Mouse (Mus musculus): Measurements from ENCODE around the gene Sccpdh. TPM values are rescaled to one million over a fixed set of nuclear protein-coding genes. Genes with fewer than 3 reads are reported as not detected.
A peak's percentile ranks its signal among the peaks of the same experiment; 100 is the strongest.
"Not testable (repeated sequence)": the region's sequence is repeated elsewhere in the genome, so short reads cannot be mapped to it uniquely, and the experiment has no call there.

Gene Sccpdh
- 10 to 100 TPM; 38.0 to 39.6 TPM for total RNA-seq (2021)
- long read RNA-seq, experiment 1, transcript Sccpdh-201 (12 exons, 1,948 nt) = major isoform, 51 of 53 reads
- long read RNA-seq, experiment 1, partial matches to known transcripts = 0 of 53 reads
- long read RNA-seq, experiment 1, other reads (novel, unspliced or antisense) = 2 of 53 reads
- long read RNA-seq, experiment 2, transcript Sccpdh-201 (12 exons, 1,948 nt) = major isoform, 88 of 99 reads
- long read RNA-seq, experiment 2, partial matches to known transcripts = 6 of 99 reads
- long read RNA-seq, experiment 2, other reads (novel, unspliced or antisense) = 4 of 99 reads

- DNase-seq (ENCODE audit: low spot score in 2 of 2) = peak; percentile 70 to 73
Observed at GRCm38 (mm10) chr1:179668013-179668805, at the start of gene Sccpdh. Gene Sccpdh (plus strand): TSS chr1:179668210.

GRCm38 (mm10) chr1:179622665-179623064 is 45.3 kb upstream of the Sccpdh start:
- DNase-seq (ENCODE audit: low spot score in 2 of 2) = no peak

GRCm38 (mm10) chr1:179623657-179624056 is 44.4 kb upstream of the Sccpdh start:
- DNase-seq (ENCODE audit: low spot score in 2 of 2) = no peak

- no peak for DNase-seq (ENCODE audit: low spot score in 2 of 2)
Observed at GRCm38 (mm10) chr1:179624354-179624753, 43.7 kb upstream of the Sccpdh start.

- no peak for DNase-seq (ENCODE audit: low spot score in 2 of 2)
Observed at GRCm38 (mm10) chr1:179627855-179628254, 40.2 kb upstream of the Sccpdh start.

- no peak for DNase-seq (ENCODE audit: low spot score in 2 of 2)
Observed at GRCm38 (mm10) chr1:179628438-179629106, 39.4 kb upstream of the Sccpdh start.

GRCm38 (mm10) chr1:179629276-179629675 is 38.7 kb upstream of the Sccpdh start:
- no peak for DNase-seq (ENCODE audit: low spot score in 2 of 2)

- DNase-seq (ENCODE audit: low spot score in 2 of 2) = no peak
Observed at GRCm38 (mm10) chr1:179632746-179633413, 35.1 kb upstream of the Sccpdh start.

- no peak for DNase-seq (ENCODE audit: low spot score in 2 of 2)
Observed at GRCm38 (mm10) chr1:179633414-179633752, 34.6 kb upstream of the Sccpdh start.

- no peak for DNase-seq (ENCODE audit: low spot score in 2 of 2)
Observed at GRCm38 (mm10) chr1:179634159-179634558, 33.9 kb upstream of the Sccpdh start.

- no peak for DNase-seq (ENCODE audit: low spot score in 2 of 2)
Observed at GRCm38 (mm10) chr1:179642726-179643125, 25.3 kb upstream of the Sccpdh start.

GRCm38 (mm10) chr1:179644151-179644550 is 23.9 kb upstream of the Sccpdh start:
- no peak for DNase-seq (ENCODE audit: low spot score in 2 of 2)

GRCm38 (mm10) chr1:179645101-179645979 is 22.7 kb upstream of the Sccpdh start:
- peak; percentile 33 to 64 for DNase-seq (ENCODE audit: low spot score in 2 of 2)

GRCm38 (mm10) chr1:179645980-179646268 is 22.1 kb upstream of the Sccpdh start:
- no peak for DNase-seq (ENCODE audit: low spot score in 2 of 2)

- DNase-seq (ENCODE audit: low spot score in 2 of 2) = not testable (repeated sequence)
Observed at GRCm38 (mm10) chr1:179648678-179649077, 19.3 kb upstream of the Sccpdh start.

- DNase-seq (ENCODE audit: low spot score in 2 of 2) = no peak
Observed at GRCm38 (mm10) chr1:179649324-179649723, 18.7 kb upstream of the Sccpdh start.

- no peak for DNase-seq (ENCODE audit: low spot score in 2 of 2)
Observed at GRCm38 (mm10) chr1:179650284-179650683, 17.7 kb upstream of the Sccpdh start.

- no peak for DNase-seq (ENCODE audit: low spot score in 2 of 2)
Observed at GRCm38 (mm10) chr1:179651224-179651623, 16.8 kb upstream of the Sccpdh start.

GRCm38 (mm10) chr1:179663065-179663464 is 4.9 kb upstream of the Sccpdh start:
- no peak for DNase-seq (ENCODE audit: low spot score in 2 of 2)

- no peak for DNase-seq (ENCODE audit: low spot score in 2 of 2)
Observed at GRCm38 (mm10) chr1:179664309-179664930, 3.6 kb upstream of the Sccpdh start.

Measured in adrenal gland, postnatal 4 days (tissue).